Mouse (Mus musculus): ENCODE data around the gene Podn.
"Not testable (repeated sequence)": the region's sequence is repeated elsewhere in the genome, so short reads cannot be mapped to it uniquely, and the experiment has no call there.

DNA sequence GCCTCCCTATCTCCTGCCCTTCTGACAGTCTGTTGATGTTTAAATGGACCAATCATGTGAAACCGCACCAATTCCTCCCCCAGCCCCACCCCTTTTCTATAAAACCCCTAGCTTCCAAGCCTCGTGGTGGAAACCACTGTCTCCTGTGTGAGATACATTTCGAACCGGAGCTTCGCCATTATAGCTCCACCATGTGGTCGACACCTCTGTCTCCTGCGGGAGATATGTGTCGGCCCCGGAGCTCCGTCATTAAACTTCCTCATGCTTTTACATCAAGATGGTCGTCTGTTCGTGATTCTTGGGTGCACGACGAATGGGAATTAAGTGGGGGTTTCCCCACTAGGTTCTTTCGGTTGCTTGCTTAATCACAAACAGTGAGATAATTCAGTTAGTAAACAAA, 17.1 kb downstream of the Podn start:
- not testable (repeated sequence) for TF ChIP-seq CTCF (IDR thresholded peaks at IDR 0.05; ENCODE audit: control insufficient read depth, insufficient read depth, low read length); POLR2A (IDR thresholded peaks at IDR 0.05; ENCODE audit: borderline replicate concordance, control insufficient read depth, low read depth, low read length)

All from bone marrow, adult 2 months (tissue).